Mouse (Mus musculus) cerebellum, postnatal 36 days (tissue): Measurements from ENCODE around the gene Prss50.

ENCODE experiments used
- DNase-seq, 2 experiments: peaks; one replicate each; pipeline ENCODE4 v3.0.0; 2021 to 2022; ENCODE audit warnings: mixed read lengths in 2 of 2

The Prss50 gene

GRCm38 (mm10) chr9:110907838-110908630 lies 50.3 kb downstream of the Prss50 start:
- no peak for DNase-seq

GRCm38 (mm10) chr9:110908631-110909016 lies 50.9 kb downstream of the Prss50 start:
- no peak for DNase-seq

GRCm38 (mm10) chr9:110909371-110909967 lies 51.7 kb downstream of the Prss50 start:
- DNase-seq, result no peak
